Mouse (Mus musculus): ENCODE results near the gene Rnf138rt1.

Gene Rnf138rt1

DNA sequence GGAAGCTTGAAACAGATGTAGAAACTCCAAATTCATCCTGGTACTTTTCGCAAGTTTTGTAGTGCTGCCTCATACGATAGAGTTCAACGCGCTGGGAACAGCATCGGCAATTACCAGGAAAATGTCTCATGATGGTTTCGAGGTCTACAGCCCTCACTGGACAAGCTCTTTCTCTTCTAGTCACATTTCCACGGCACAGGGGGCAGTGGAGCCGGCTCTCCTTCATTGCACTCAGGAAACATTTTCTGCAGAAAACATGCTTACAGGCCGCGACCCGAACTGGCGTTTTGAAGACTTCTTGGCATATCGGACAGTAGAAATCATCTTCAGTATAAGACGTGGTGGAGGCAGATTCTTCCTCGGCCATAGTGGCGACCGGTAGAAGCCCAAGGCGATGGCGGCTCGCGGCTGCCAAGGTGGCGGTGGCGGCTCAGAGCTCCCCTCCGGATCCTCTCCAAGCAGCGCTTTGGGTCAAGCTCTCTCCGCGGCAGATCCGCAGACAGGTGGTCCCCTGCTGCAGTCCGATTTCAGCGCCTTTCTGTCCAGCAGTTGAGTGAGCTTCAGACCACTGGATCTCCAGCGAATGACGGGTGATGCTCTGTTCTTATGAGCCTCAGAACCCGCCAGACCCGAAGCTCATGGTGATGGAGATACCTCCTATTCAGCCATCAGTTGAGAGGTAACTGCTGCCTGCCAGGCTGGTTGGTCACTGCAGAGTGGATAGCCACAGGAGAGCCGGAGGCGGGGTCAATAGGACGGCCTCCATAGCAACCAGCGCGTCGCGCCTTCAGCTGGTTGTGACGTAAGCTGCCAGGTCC, at the start of gene Rnf138rt1:
Gene Rnf138rt1 (minus strand): TSS at position 713 of the 818 bp plus-strand sequence.
- ATAC-seq (ENCODE audit: low TSS enrichment) = peak; percentile 87

DNA sequence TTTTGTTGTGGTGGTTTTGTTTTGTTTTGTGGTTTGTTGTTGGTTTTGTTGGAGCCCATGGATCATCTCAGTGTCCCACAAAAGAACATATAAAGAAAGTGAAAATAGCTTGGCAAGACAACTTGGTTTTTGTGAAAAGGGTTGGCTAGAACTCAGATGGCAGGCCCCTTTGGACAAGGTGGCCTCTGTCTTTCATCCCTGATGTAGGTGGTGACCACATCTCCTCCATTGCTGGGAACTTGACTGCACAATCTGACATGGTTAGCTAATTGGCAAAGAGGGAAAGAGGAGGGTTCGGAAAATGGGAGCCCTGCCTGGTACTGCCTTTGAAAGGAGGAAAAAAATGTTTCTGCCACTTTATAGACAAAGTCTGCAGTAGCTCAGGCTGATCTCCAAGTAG, 46.1 kb upstream of the Rnf138rt1 start:
- no peak for ATAC-seq (ENCODE audit: low TSS enrichment)

DNA sequence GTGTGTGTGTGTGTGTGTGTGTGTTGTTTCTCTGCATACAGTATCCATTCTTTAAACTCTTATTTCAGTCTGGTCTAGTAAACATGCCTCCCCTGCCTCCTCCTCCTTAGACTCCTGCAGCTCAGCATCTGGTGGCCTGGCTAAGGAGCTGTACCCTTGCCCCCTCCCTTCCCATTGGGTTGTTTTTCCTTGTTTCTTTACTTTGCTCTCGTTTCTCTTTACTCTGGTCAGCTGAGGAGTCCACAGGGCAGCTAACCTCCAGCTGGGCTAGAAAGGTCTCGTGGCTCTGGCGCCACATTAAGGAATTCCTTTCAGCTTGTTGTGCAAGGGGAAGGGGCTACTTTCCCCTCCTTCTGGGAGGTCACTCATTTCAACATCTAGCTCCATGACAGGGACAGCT, 5.2 kb upstream of the Rnf138rt1 start:
- ATAC-seq (ENCODE audit: low TSS enrichment) = no peak

DNA sequence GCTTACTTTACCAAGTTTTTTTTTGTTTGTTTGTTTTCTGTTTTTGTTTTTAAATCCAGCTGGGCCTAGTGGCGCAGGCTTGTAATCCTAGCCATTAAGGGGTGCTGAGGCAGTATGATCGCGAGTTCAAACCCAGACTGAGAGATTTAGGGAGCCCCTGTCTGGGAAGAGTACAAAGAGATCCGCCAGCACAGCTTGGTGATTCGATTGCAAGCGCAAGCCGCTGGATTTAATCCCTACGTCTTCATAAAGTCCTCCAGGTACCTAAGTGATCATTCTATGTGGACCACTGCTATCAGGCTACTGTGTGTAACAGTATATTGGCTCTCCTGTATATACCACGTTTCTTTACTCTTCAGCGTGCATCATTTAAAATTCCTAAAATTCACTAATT, 303 bp upstream of the Rnf138rt1 start:
- ATAC-seq (ENCODE audit: low TSS enrichment) = no peak

DNA sequence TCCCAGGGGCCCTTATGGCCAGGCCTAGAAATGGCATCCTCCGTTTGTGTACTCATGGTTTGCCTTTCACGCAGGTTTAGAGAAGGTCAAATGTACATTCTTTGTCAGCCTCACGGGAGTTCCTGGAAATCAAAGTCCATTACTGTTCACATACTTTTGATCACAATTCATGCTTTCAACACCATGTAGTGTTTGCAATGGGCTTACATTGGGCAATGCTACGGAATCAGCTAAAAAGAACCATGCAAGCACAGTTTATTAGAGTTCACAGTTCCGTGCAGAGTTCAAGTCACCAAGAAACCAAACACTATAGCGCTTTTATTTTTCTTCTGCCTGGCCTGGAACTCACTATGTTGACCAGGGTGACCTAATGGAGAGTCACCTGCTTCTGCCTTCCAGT, 15.1 kb downstream of the Rnf138rt1 start:
- ATAC-seq (ENCODE audit: low TSS enrichment) = no peak

DNA sequence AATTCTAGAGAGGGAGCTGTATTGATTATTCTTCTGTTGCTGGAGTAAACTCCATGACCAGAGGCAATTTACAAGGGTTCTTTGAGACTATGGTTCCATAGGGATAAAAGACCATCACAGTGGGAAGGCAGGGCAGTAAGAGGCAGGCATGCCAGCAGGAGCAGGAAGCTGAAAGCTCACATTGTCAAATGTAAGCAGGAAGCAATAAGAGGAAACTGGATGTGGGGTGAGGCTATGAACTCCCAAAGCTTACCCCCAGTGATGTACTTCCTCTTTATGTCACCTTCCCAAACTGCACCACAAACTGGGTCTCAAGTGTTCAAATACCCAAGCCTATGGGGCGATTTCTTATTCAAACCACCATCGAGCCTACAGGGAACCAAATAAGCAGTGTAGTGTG, 17.2 kb downstream of the Rnf138rt1 start:
- ATAC-seq (ENCODE audit: low TSS enrichment) = no peak

DNA sequence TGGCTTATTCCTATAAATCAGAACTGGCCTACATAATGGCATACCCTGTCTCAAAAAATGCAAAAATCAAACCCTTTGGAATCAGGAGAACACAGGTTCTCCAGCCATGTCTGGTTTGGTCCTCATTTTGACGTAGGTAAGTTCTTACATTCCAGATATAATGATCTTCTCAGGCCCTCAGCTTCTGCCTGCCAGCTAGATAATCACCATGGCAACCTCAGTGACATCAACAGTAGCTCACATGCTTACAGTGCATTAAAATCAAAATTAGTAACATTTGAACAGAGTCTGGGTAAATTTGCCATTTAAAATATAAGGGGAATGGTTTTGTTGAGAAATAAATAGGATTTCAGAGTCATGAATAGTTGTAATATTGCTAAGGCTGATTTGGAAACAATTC, 22.2 kb downstream of the Rnf138rt1 start:
- ATAC-seq (ENCODE audit: low TSS enrichment) = no peak

DNA sequence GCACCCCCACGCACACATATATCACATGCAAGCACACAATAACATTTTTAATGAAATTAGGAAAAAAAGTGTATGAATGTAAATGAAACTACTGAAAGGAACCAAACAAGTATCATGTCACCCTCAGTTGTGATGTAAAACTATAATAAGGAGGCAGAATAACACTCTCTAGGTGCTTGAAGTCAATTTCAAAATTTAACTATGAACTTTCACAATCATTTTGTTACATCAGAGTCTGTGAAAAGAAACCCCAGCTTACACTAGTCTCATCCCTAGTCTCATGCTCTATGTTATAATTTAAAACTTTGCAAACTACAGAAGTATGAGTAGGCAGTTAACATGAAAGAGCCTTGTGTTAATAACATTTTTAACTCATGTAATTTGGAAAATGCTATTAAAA, 27.0 kb downstream of the Rnf138rt1 start:
- no peak for ATAC-seq (ENCODE audit: low TSS enrichment)

DNA sequence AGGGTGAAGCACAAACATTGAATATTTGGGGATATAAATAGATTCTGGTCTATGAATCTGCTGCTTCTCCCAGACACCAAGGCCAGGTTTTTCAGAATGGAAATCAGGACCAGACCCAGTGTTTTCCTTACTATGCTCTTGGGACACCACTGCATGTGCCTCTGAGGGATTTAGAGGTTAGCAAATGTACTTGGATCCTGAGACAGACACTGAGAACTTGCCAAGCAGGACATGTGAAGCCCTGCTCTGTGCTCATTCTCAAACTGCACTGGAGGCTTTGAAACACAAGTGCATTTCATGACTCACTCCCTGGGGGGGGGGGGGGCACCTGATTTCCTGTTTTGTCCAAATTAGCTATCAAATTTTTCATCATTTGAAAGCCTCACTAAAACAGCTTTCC, 37.5 kb downstream of the Rnf138rt1 start:
- no peak for ATAC-seq (ENCODE audit: low TSS enrichment)

DNA sequence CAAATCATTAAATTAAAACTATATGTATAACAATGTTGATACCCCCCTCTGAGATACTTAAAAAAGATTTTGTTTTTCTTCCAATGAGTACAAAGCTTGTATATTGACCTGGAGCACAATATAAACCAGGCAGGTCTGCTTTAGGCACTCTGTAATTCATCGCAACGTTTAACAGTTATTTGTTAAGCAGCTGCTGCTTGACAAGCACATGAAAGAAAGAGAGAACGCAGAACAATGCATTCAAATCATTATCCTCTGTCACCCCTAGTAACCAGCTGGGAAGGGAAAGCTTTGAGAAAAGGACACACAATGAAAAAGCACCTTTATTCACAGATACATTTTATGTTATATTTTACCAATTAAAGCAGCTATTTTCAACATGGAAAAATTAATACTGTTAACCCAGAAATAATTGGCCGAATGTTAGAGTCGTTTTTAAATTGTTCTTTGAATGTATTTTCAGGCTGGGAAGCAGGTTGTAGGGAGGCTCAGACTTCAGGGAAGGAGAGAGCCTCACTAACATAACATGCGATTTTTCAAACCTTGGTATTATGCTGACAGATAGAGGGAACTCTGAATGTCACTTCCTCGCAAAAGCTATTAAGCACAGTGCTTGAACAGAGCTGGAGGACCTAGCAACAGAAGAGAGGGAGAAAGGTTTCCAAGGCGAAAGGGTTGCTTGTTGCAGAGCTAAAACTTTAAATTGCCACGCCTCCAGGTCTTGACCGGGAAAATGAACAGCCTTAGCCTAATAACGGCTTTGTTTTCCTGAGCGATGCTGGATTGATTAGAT, 38.1 kb downstream of the Rnf138rt1 start:
- no peak for ATAC-seq (ENCODE audit: low TSS enrichment)

DNA sequence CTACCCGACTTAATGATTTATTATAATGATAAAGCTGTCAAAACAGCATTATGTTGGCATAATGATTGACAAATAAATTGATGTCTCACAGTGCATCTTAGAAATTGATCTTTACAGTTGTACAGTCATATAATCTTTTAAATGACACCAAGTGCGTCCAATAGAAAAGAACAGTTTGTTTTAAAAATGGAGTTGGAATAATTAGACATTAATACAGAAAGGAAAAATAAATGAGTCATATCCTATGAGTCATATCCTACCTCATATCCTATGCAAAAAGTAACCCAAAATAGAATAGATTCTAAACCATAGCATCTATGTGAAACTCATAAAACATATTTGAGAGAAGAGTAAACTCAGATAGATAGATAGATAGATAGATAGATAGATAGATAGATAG, 40.5 kb downstream of the Rnf138rt1 start:
- no peak for ATAC-seq (ENCODE audit: low TSS enrichment)

Measured in frontal cortex, adult (tissue).